ENCODE assay signal across 9 mouse cellular contexts in genomic region chr19:21104462-21104936, GRCm38 (mm10).
DNase-seq lines count a peak whose midpoint lies in the region; ATAC-seq lines count a peak whose summit lies in the region.
"Had no signal": no experiment of that assay in that cellular context is flagged by ENCODE, and none has a peak within 500 bp of the region (broad histone marks: within the 10 kb centered on the region; RNA-seq: fewer than 3 reads in every experiment).

No protein-coding gene starts in this region.

- H3K9ac ChIP-seq in kidney, embryonic 16.5 days (replicated peaks; ENCODE audit: low read length): no peak overlapping the region
- H3K9ac ChIP-seq in neural tube, embryonic 15.5 days (replicated peaks): no peak overlapping the region
- H3K9ac ChIP-seq: limb, embryonic 12.5 days had no signal

- no peaks in the 10 kb centered on the region for H3K9me3 ChIP-seq in kidney, embryonic 16.5 days (ENCODE audit: low read length)
- H3K9me3 ChIP-seq in neural tube, embryonic 15.5 days (replicated peaks): no peaks in the 10 kb centered on the region
- H3K9me3 ChIP-seq: limb, embryonic 12.5 days had no signal

- no peak overlapping the region for H3K4me2 ChIP-seq in kidney, embryonic 16.5 days (replicated peaks; ENCODE audit: low read depth, low read length)
- H3K4me2 ChIP-seq in neural tube, embryonic 15.5 days: no peak overlapping the region
- H3K4me2 ChIP-seq: limb, embryonic 12.5 days had no signal

- H3K4me1 ChIP-seq in kidney, embryonic 16.5 days (ENCODE audit: insufficient read depth, low read length): peaks cover 26% of the 10 kb centered on the region
- H3K4me1 ChIP-seq in neural tube, embryonic 15.5 days: no peaks in the 10 kb centered on the region

- WGBS in kidney, embryonic 16.5 days: 85% methylated on average over 8 of the region's 8 CpGs
- 88% methylated on average over 8 of the region's 8 CpGs for WGBS in neural tube, embryonic 15.5 days

- no peak overlapping the region for H3K4me3 ChIP-seq in kidney, embryonic 16.5 days (ENCODE audit: low read length)
- H3K4me3 ChIP-seq in neural tube, embryonic 15.5 days (replicated peaks): no peak overlapping the region
- H3K4me3 ChIP-seq: limb, embryonic 12.5 days had no signal

- no peak overlapping the region for H3K27ac ChIP-seq in kidney, embryonic 16.5 days (ENCODE audit: low read length)
- H3K27ac ChIP-seq in neural tube, embryonic 15.5 days (replicated peaks): no peak overlapping the region
- H3K27ac ChIP-seq: limb, embryonic 12.5 days had no signal

- DNase-seq in kidney, adult 18-20 months: peak; percentile 11
- peak; percentile 81 for DNase-seq in adrenal gland, postnatal 10 days
- peak; percentile 19 for DNase-seq in kidney, postnatal 14 days
- DNase-seq in natural killer cell, adult 2 months (ENCODE audit: low spot score in 2 of 2): peak; percentile 49 to 52
- DNase-seq in layer of hippocampus, postnatal 10 days (ENCODE audit: low spot score in 2 of 2): no peak
- no peak for DNase-seq in layer of hippocampus, adult 18-20 months (ENCODE audit: low spot score in 2 of 2)

- H3K36me3 ChIP-seq in kidney, embryonic 16.5 days (ENCODE audit: insufficient read depth, low read length): no peaks in the 10 kb centered on the region
- H3K36me3 ChIP-seq in neural tube, embryonic 15.5 days: no peaks in the 10 kb centered on the region
- H3K36me3 ChIP-seq: limb, embryonic 12.5 days had no signal

- no peak for ATAC-seq in kidney, embryonic 16.5 days (ENCODE audit: low FRiP score, low TSS enrichment)
- ATAC-seq in neural tube, embryonic 15.5 days (ENCODE audit: low FRiP score): no peak

- no peaks in the 10 kb centered on the region for H3K27me3 ChIP-seq in kidney, embryonic 16.5 days (ENCODE audit: insufficient read depth, low read length)
- H3K27me3 ChIP-seq in neural tube, embryonic 15.5 days (replicated peaks): no peaks in the 10 kb centered on the region
- H3K27me3 ChIP-seq: limb, embryonic 12.5 days had no signal

Comparison
In these comparisons a context has a peak if more than half of its experiments do, and no peak if none do; other contexts are left out.
1. DNase-seq: peak in kidney, adult 18-20 months (single experiment), adrenal gland, postnatal 10 days (single experiment), kidney, postnatal 14 days (single experiment) and natural killer cell, adult 2 months (2 of 2); none in layer of hippocampus, postnatal 10 days (0 of 2) and layer of hippocampus, adult 18-20 months (0 of 2).